Mouse (Mus musculus): ENCODE data around the gene St6galnac5.

- TF ChIP-seq POLR2AphosphoS5 (IDR thresholded peaks at IDR 0.05; ENCODE audit: insufficient replicate concordance, low read depth, low read length) (no peak), GATA2 (IDR thresholded peaks at IDR 0.05; ENCODE audit: borderline replicate concordance, low read depth, low read length) (no peak), CTCF (IDR thresholded peaks at IDR 0.05; ENCODE audit: low read depth, low read length) (no peak), GATA1 (IDR thresholded peaks at IDR 0.05; ENCODE audit: borderline replicate concordance, low read length) (no peak)
These were observed 52.7 kb downstream of the St6galnac5 start for GRCm38 (mm10) chr3:152929256-152929787.

Measured in G1E (cell line).